Mouse (Mus musculus): ENCODE data around the gene Hcn4. TPM values are rescaled to one million over a fixed set of nuclear protein-coding genes. Genes with fewer than 3 reads are reported as not detected.

Gene Hcn4
- polyA plus RNA-seq, 1 experiment = 4.9 TPM

DNA sequence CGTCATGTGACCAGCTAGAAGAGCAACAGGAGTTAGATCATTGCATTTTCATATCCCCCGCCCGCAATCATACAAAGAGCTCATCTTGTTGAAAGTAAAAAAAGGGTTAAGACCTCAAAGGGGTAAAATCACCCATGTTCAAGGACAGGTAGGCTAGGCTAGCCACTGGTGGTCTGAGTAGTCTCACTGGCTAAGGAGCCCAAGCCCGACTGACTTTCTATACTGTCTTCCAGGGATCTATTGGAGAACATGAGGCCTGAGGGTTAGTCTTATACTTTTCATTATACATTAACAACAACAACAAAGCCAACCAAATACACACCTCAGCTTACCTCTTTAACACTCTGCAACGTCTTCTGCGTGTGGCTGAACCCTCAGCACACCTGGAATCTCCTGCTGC lies 52.2 kb downstream of the Hcn4 start:
- Histone ChIP-seq H3K27me3 (ENCODE audit: control insufficient read depth, insufficient read depth, low read length) (no peaks in the 10 kb centered on the region), H3K4me3 (replicated peaks; ENCODE audit: insufficient read depth, low read depth, low read length) (no peak overlapping the region), H3K27ac (ENCODE audit: insufficient read depth, low read length) (no peak overlapping the region), H3K4me1 (ENCODE audit: control insufficient read depth, insufficient read depth, low read length) (peaks cover 32% of the 10 kb centered on the region)
- TF ChIP-seq CTCF (IDR thresholded peaks at IDR 0.05; ENCODE audit: borderline replicate concordance, insufficient read depth, low read depth, low read length) (no peak), POLR2A (IDR thresholded peaks at IDR 0.05; ENCODE audit: borderline replicate concordance, insufficient read depth, low read length) (no peak)
- 95% methylated on average over 6 of the region's 6 CpGs for WGBS
- DNase-seq = no peak

DNA sequence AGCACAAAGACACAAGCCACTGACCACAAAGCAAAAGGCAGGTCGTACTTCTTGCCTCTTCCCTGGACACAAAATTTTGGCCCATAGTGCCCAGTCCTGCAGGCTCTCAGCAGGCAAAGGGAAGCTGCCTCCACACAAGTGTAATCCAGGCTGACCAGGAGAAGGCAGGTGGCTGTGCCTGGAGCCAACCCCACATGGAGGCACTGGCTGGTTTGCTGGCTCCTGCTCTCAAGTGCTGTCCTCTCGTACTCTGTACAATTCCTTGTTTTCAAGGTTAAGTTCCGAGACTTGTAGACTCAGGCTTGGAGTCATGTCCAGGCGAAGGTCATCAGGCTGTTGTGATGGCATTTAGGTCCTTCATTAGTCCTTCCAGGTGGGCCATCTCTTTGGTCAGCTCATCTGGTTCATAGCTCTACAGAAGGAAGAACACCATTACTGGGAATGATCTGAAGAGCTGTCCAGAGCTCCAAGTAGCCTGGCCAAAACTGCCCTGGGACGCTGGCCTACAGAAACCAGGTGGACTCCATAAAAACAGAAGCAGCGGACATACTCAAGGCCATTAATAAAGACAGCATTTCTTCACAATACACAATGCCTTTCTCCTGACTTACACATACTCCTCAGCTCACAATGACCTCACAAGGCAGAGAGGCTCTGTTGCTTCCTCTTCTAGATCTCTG lies 53.9 kb downstream of the Hcn4 start:
- Histone ChIP-seq H3K4me3 (replicated peaks; ENCODE audit: insufficient read depth, low read depth, low read length) (no peak overlapping the region), H3K4me1 (ENCODE audit: control insufficient read depth, insufficient read depth, low read length) (peaks cover 28% of the 10 kb centered on the region), H3K27ac (ENCODE audit: insufficient read depth, low read length) (peak overlapping the region; percentile 46), H3K27me3 (ENCODE audit: control insufficient read depth, insufficient read depth, low read length) (no peaks in the 10 kb centered on the region)
- TF ChIP-seq CTCF (IDR thresholded peaks at IDR 0.05; ENCODE audit: borderline replicate concordance, insufficient read depth, low read depth, low read length) (no peak), POLR2A (IDR thresholded peaks at IDR 0.05; ENCODE audit: borderline replicate concordance, insufficient read depth, low read length) (no peak)
- peak; percentile 82 to 89 for DNase-seq
- WGBS = 22% methylated on average over 6 of the region's 6 CpGs

DNA sequence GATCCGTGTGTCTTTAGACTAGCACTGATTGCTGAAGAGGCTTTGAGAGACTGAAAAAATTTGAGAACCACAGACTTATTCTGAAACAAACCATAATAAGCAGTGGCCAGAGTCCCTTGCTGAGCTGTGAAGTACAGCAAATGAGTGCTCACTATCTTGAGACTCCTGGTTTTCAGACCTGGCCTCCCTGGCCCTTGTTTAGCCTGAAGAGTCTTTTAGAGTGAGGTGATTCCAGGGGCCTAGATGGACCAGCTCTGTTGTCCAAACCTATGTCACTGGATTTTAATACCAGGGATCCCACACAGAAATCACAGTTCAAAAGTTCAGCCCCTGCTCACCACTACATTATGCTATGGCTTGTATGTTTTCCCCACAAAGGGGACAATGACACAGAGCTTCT lies 56.6 kb downstream of the Hcn4 start:
- no peaks in the 10 kb centered on the region for H3K27me3 ChIP-seq (ENCODE audit: control insufficient read depth, insufficient read depth, low read length)
- no peak overlapping the region for H3K4me3 ChIP-seq (replicated peaks; ENCODE audit: insufficient read depth, low read depth, low read length)
- TF ChIP-seq CTCF (IDR thresholded peaks at IDR 0.05; ENCODE audit: borderline replicate concordance, insufficient read depth, low read depth, low read length) (no peak), POLR2A (IDR thresholded peaks at IDR 0.05; ENCODE audit: borderline replicate concordance, insufficient read depth, low read length) (no peak)
- no peak for DNase-seq
- peaks cover 28% of the 10 kb centered on the region for H3K4me1 ChIP-seq (ENCODE audit: control insufficient read depth, insufficient read depth, low read length)
- 90% methylated on average over 1 of the region's 1 CpGs for WGBS
- H3K27ac ChIP-seq (ENCODE audit: insufficient read depth, low read length) = no peak overlapping the region

DNA sequence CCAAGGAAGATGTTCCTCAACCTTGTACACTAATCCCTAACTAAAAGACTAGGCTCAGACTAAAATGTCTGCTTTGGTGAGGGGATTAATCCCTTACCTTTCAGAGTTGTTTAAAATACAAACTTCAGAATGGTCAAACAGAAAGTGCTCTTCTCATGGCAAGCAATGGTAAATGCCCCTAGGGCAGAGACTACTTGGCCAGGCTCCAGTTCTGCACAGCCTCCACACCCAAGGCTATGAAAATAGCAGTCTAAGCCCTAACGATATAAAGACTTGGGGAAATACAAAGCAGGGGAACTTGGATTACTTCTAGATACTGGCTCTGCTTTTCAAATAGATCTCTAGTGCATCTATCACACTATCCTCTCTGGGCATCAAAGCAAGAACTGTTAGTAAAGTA lies 59.5 kb downstream of the Hcn4 start:
- TF ChIP-seq CTCF (IDR thresholded peaks at IDR 0.05; ENCODE audit: borderline replicate concordance, insufficient read depth, low read depth, low read length) (no peak), POLR2A (IDR thresholded peaks at IDR 0.05; ENCODE audit: borderline replicate concordance, insufficient read depth, low read length) (no peak)
- H3K27ac ChIP-seq (ENCODE audit: insufficient read depth, low read length) = no peak overlapping the region
- WGBS = 25% methylated on average over 1 of the region's 1 CpGs
- no peak overlapping the region for H3K4me3 ChIP-seq (replicated peaks; ENCODE audit: insufficient read depth, low read depth, low read length)
- DNase-seq = no peak
- peaks cover 5% of the 10 kb centered on the region for H3K4me1 ChIP-seq (ENCODE audit: control insufficient read depth, insufficient read depth, low read length)
- no peaks in the 10 kb centered on the region for H3K27me3 ChIP-seq (ENCODE audit: control insufficient read depth, insufficient read depth, low read length)

DNA sequence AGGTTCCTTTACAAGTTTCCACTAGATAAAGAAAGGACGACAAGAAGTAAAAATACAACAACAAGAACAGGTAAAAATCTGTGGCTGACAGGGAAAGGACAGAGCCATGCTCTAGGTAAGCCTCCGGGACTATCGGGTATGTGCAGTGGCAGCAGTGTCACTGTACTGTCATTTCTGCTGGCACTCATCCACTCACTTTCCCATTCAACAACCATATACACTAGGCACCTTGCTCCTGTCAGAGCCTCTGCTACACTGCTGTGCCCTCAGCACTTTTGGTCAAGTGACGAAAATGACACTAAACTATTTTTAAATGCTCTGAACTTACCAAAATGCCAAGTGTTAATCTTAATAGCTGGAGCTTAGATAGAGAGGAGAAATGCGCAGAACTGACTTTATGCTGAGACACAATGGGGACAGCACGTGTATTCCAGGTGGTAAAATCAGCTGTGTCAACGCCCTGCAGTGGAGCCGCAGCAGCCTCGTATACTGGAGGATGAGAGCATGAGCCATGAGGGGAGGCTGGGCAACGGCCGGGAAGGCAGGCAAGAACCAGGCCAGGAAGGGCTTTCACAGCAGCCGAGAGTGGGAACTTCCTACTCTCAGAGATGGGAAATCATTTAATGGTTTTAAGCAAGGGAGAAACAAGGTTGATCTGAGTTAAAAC lies 66.7 kb downstream of the Hcn4 start:
- H3K27me3 ChIP-seq (ENCODE audit: control insufficient read depth, insufficient read depth, low read length) = no peaks in the 10 kb centered on the region
- TF ChIP-seq POLR2A (IDR thresholded peaks at IDR 0.05; ENCODE audit: borderline replicate concordance, insufficient read depth, low read length) (no peak), CTCF (IDR thresholded peaks at IDR 0.05; ENCODE audit: borderline replicate concordance, insufficient read depth, low read depth, low read length) (no peak)
- 90% methylated on average over 12 of the region's 12 CpGs for WGBS
- H3K4me3 ChIP-seq (replicated peaks; ENCODE audit: insufficient read depth, low read depth, low read length) = no peak overlapping the region
- no peak for DNase-seq
- no peak overlapping the region for H3K27ac ChIP-seq (ENCODE audit: insufficient read depth, low read length)
- H3K4me1 ChIP-seq (ENCODE audit: control insufficient read depth, insufficient read depth, low read length) = no peaks in the 10 kb centered on the region

DNA sequence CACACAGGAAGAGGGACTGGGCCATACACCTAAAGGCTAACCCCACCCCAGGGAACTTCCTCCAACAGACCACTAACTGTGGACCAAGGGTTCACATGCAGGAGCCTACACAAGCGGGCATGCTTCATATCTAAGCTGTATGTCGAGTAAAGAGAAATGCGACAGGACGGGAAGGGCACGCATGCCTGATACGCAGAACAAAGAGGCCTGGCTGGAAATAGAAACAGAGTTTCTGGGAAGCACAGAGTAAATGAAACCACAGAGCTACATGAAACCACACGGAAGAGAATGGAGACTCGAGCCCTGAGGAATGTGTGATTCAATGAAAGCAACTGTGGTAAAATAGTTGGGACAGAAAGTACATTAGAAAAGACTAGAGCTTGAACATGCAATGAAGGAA lies 67.7 kb downstream of the Hcn4 start:
- DNase-seq = no peak
- TF ChIP-seq POLR2A (IDR thresholded peaks at IDR 0.05; ENCODE audit: borderline replicate concordance, insufficient read depth, low read length) (no peak), CTCF (IDR thresholded peaks at IDR 0.05; ENCODE audit: borderline replicate concordance, insufficient read depth, low read depth, low read length) (no peak)
- 96% methylated on average over 8 of the region's 8 CpGs for WGBS
- Histone ChIP-seq H3K4me1 (ENCODE audit: control insufficient read depth, insufficient read depth, low read length) (no peaks in the 10 kb centered on the region), H3K4me3 (replicated peaks; ENCODE audit: insufficient read depth, low read depth, low read length) (no peak overlapping the region), H3K27ac (ENCODE audit: insufficient read depth, low read length) (no peak overlapping the region), H3K27me3 (ENCODE audit: control insufficient read depth, insufficient read depth, low read length) (no peaks in the 10 kb centered on the region)

DNA sequence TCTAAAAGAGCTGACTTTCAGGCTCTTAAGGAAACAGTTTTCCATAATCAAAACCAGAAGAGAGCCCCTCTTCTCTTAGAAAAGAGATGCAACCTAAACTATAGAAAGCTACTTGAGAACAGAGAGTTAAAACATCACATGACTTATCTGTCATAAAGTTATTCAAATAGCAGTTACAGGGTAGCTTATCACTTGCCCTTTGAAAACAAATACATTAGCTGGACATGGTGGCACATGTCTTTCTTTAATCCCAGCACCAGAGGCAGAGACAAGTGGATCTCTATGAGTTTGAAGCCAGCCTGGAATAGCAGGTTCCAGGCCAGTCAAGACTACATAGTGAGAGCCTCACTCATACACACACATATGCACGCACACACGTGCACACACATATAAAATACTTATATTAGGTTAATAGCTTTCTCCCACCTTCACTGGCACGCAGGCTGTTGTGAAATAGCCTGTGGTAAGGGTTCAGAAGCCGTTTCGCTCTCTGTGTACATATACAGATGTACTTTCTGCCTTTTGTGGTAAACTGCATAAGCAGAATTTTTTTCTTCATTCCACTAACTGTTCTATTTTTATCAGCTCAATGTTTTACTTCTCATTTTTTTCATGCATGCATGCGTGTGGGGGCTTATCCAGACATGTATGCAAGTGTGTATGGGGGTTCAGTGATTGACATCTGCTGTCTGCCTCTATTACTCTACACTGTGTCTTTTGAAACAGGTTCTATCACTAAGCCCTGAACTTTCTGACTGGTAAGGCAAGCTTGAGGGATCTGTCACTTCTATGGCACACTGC lies 68.8 kb downstream of the Hcn4 start:
- H3K27ac ChIP-seq (ENCODE audit: insufficient read depth, low read length) = no peak overlapping the region
- no peaks in the 10 kb centered on the region for H3K27me3 ChIP-seq (ENCODE audit: control insufficient read depth, insufficient read depth, low read length)
- TF ChIP-seq POLR2A (IDR thresholded peaks at IDR 0.05; ENCODE audit: borderline replicate concordance, insufficient read depth, low read length) (no peak), CTCF (IDR thresholded peaks at IDR 0.05; ENCODE audit: borderline replicate concordance, insufficient read depth, low read depth, low read length) (no peak)
- no peak for DNase-seq
- H3K4me3 ChIP-seq (replicated peaks; ENCODE audit: insufficient read depth, low read depth, low read length) = no peak overlapping the region
- H3K4me1 ChIP-seq (ENCODE audit: control insufficient read depth, insufficient read depth, low read length) = no peaks in the 10 kb centered on the region
- WGBS = 96% methylated on average over 6 of the region's 6 CpGs
